Mouse (Mus musculus) forelimb bud, embryonic 11.5 days (tissue): ENCODE measurements around the gene 3110009E18Rik.

ENCODE experiments used
- DNase-seq: peaks from one replicate; pipeline ENCODE4 v3.0.0-alpha.2; 2012; ENCODE audit warnings: low read depth, low spot score

3110009E18Rik gene

GRCm38 (mm10) chr1:120120969-120121811 is at the start of gene 3110009E18Rik, which contains the start of gene Dbi:
TSS of gene 3110009E18Rik (plus strand) at chr1:120121187.
TSS of gene Dbi (minus strand) at chr1:120121078.
- peak; percentile 97 for DNase-seq

DNA sequence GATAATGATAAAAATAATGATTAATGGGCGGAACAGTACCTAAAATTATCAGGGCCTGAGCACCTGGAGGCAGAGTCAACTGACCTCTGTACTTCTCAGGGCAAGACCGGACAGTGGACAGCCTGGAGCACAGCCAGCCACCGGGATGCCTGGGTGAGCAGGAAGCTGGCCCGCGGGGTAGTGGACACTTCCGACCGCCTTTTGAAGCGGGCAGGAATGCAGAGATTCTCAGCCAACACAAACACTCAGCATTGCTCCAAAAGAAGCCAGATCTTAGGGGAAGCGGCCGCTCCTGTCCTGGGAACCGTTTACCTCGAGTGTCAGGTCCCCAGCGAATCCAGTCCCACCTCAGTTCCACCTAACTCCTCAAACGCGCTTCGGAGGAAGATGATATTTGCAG is 48.1 kb upstream of the 3110009E18Rik start:
- DNase-seq: no peak

GRCm38 (mm10) chr1:120073519-120074306 is 47.3 kb upstream of the 3110009E18Rik start, which contains the start of gene Tmem37:
TSS of gene Tmem37 (minus strand) at chr1:120074074.
- DNase-seq: peak; percentile 66

DNA sequence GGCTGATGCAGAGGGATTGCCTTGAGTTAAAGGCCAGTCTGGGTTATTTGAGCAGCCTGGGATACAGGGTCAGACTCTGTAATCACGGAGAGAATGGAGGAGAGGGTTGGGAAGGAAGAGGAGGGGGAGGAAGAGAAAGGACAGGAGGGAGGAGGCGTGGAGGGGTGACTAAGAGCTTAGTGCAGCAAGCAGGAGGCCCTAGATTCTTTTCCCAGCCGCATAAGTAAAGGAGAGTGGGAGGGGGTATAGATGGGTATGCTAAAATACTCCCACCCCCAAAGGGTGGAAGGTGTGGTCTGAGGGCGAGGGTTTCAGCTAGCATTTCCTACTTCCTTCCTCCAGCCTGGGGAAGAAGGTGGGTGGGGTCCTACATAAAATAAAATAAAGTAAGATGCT is 46.7 kb upstream of the 3110009E18Rik start:
- DNase-seq: no peak

GRCm38 (mm10) chr1:120074931-120075330 is 46.1 kb upstream of the 3110009E18Rik start:
- no peak for DNase-seq

- no peak for DNase-seq
Observed at GRCm38 (mm10) chr1:120075507-120075906, 45.5 kb upstream of the 3110009E18Rik start.

GRCm38 (mm10) chr1:120077746-120078410 is 43.1 kb upstream of the 3110009E18Rik start:
- no peak for DNase-seq

DNA sequence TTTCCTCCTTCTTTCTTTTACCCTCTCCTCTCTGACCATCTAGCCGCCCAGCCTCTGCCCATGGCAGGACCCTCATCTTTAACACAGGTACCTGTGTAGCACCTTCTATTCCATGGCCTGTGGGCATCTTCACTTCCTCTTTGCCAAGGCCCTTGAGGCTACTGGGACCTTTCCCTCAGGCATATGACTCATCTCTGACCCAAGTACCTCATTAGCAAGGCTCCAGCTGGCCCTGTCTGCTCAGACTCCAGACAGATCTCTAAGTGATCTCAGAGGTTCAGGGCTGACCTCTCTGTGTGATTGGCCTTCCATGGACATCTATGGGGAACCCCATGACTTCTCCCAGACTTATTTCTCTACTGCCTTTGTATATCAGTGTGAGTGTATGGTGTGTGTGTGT is 40.4 kb upstream of the 3110009E18Rik start:
- no peak for DNase-seq

GRCm38 (mm10) chr1:120082957-120083585 is 37.9 kb upstream of the 3110009E18Rik start:
- DNase-seq: no peak

GRCm38 (mm10) chr1:120083921-120084517 is 37.0 kb upstream of the 3110009E18Rik start:
- no peak for DNase-seq

- no peak for DNase-seq
Observed at GRCm38 (mm10) chr1:120085696-120086095, 35.3 kb upstream of the 3110009E18Rik start.

DNA sequence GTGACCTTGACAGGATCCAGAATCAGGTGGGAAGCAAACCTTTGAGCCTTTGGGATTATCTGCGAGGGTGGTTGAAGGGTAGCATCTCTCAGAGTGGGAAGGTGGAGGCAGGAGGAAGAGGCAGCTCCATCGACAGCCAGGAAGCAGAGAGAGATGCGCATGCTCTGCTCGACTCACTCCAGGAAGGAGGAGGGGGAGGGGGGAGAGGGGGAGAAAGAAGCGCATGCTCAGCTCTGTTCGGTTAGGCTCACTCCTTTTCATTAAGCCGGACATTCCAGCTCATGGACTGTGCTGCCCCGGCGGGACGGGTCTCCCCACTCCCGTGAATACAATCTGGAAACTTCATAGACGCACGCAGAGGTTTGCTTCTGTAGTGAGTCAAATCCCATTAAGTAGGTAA is 34.3 kb upstream of the 3110009E18Rik start:
- no peak for DNase-seq

GRCm38 (mm10) chr1:120089180-120089579 is 31.8 kb upstream of the 3110009E18Rik start:
- DNase-seq: no peak

GRCm38 (mm10) chr1:120090880-120091570 is 30.0 kb upstream of the 3110009E18Rik start:
- DNase-seq: no peak

- DNase-seq: peak; percentile 84
Observed at GRCm38 (mm10) chr1:120093482-120094134, 27.4 kb upstream of the 3110009E18Rik start.

- no peak for DNase-seq
Observed at GRCm38 (mm10) chr1:120094920-120095319, 26.1 kb upstream of the 3110009E18Rik start.

DNA sequence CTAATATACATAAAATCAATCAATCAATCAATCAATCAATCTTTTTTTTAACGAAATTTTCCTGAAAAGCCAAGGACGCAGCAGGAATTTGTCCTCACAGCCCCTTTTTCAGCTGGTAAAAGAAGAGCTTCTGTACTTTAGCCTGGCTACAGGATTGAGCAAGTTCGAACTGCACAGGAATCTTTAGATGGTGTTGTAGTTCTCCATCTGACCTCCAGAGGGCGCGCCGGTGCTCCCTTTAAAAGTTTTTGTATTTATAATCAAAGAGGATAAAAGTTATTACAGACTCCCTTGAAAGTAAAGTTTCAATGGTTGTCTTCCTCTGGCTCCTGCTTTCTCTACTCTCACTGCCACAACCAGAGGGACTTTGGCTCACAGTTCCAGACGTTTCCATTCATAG is 22.7 kb upstream of the 3110009E18Rik start:
- DNase-seq: peak; percentile 57

- no peak for DNase-seq
Observed at GRCm38 (mm10) chr1:120099483-120099882, 21.5 kb upstream of the 3110009E18Rik start.

DNA sequence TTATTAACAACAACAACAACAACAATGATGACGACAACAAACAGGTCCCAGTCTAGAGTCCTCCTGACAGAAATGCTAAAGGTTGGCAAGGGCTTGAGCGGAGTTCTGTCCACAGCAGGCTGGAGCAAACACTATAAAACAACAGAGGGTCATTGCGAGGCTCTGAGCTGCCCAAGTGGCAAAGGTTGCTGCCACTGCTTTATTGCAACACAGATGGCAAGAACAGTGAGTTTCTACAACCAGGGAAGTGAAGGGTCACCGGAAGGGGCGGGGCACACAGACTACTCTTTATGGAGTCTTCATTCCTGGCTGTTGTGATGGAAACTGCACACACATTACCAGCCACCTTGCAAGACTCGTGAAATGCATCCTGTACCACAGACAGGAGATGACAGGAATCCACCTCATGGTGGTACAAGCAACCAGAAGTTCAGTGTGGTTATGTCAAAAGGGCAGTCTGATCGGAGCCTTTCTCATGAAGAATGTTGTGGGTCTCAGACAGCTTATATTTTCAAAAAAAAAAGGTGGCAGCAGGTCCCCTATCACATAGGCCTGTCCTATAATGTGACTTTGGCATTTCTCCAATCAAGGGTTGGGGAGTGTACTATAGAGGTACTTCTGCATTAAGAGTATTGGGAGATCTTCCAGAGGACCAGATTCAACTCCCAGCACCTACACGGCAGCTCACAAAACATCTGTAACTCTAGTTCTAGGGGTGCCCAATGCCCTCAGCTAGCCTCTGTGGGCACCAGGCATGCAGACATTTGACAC is 20.3 kb upstream of the 3110009E18Rik start:
- no peak for DNase-seq
